Mouse (Mus musculus): ENCODE measurements around the gene Dusp22. TPM values are rescaled to one million over a fixed set of nuclear protein-coding genes. Genes with fewer than 3 reads are reported as not detected.
A peak's percentile ranks its signal among the peaks of the same experiment; 100 is the strongest.

Dusp22 gene
- polyA plus RNA-seq, 1 experiment = 26.7 TPM

GRCm38 (mm10) chr13:30747504-30747903 is 87.7 kb downstream of the Dusp22 start:
- no peak for DNase-seq (ENCODE audit: extremely low spot score in 1 of 2, low spot score in 1 of 2)

DNA sequence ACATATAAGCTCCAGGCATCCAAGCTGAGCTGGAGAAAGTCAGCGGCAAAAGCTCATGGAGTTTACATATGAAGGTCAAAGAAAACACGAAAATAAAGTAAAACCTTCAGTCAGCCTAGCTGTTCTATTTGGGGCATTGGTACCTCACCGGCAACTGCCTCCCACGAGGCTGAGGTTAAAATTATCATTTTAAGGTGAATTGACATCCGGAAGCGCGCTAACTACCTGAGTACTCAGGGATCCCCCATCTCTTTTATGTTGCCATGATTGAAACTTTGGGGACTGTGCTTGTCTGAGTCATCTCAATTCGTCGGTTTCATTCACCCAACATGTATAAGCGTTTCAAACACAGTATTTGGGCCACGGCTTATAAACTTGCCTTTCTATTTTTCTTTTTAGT is 88.5 kb downstream of the Dusp22 start:
- DNase-seq (ENCODE audit: extremely low spot score in 1 of 2, low spot score in 1 of 2) = no peak

- DNase-seq (ENCODE audit: extremely low spot score in 1 of 2, low spot score in 1 of 2) = peak in 1 of 2 experiments; percentile 19
Measured at GRCm38 (mm10) chr13:30749021-30749556, 89.3 kb downstream of the Dusp22 start, which contains the start of gene Irf4. TSS of gene Irf4 (plus strand) at chr13:30749226.

GRCm38 (mm10) chr13:30749557-30750141 is 89.8 kb downstream of the Dusp22 start:
- no peak for DNase-seq (ENCODE audit: extremely low spot score in 1 of 2, low spot score in 1 of 2)

DNA sequence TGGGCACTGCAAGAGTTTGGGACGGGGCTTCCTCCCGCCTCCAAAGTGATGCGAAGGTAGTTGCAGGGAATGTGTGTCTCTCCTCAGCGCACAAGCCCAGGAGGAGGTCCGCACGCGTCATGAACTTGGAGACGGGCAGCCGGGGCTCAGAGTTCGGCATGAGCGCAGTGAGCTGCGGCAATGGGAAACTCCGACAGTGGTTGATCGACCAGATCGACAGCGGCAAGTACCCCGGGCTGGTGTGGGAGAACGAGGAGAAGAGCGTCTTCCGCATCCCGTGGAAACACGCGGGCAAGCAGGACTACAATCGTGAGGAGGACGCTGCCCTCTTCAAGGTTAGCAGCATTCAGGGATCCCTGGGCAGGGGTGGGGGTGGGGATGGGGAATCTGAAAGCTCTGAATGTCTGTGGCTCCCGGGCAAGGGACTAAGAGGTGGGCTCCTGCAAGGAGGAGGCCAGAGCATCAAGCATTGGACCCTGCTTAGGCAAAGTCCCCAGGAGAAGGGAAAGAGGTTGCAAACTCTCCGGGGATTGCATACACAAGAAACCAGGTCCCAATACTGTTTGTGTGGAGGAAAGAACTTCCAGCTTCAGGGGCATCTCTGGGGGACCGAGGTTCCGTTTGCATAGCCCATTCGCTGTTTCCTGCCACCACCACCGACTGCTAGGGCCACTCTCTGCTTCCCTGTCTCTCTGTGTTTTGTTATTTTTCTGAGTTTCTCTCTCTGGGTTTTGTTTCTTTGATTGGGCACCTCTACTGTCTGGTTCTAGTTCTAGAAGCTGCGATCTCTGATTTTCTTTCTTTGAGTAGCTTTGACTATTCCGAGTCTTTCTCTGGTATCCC is 90.9 kb downstream of the Dusp22 start:
- no peak for DNase-seq (ENCODE audit: extremely low spot score in 1 of 2, low spot score in 1 of 2)

- no peak for DNase-seq (ENCODE audit: extremely low spot score in 1 of 2, low spot score in 1 of 2)
Measured at GRCm38 (mm10) chr13:30751304-30751580, 91.4 kb downstream of the Dusp22 start.

DNA sequence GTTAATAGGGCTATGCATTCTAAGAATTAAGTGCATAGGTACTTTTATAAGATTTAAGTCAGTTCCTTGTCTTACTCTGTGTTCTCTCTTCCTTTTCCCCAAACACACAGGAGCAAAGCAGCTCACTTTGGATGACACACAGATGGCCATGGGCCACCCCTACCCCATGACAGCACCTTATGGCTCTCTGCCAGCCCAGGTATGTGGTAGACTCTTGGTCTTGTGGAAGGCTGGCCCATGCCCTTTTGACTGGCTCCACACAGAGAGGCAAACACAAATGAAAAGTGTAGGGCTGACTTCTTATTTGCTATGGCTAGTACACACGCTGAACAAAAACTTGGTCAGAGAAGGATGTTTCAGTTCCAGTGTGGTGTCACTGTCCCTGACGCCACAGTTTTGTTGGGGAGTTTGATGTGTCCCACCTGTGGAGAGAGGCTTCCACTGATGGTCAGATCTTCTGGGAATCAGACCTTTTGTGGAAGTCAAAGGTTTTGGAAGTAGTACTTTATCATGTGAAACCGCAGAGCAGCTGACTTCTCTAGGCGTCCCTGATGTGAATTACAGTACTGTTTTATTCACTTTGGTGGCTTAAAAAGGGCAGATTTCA is 92.9 kb downstream of the Dusp22 start:
- no peak for DNase-seq (ENCODE audit: extremely low spot score in 1 of 2, low spot score in 1 of 2)

GRCm38 (mm10) chr13:30753441-30753840 is 93.6 kb downstream of the Dusp22 start:
- DNase-seq (ENCODE audit: extremely low spot score in 1 of 2, low spot score in 1 of 2) = no peak

GRCm38 (mm10) chr13:30754066-30754465 is 94.3 kb downstream of the Dusp22 start:
- no peak for DNase-seq (ENCODE audit: extremely low spot score in 1 of 2, low spot score in 1 of 2)

DNA sequence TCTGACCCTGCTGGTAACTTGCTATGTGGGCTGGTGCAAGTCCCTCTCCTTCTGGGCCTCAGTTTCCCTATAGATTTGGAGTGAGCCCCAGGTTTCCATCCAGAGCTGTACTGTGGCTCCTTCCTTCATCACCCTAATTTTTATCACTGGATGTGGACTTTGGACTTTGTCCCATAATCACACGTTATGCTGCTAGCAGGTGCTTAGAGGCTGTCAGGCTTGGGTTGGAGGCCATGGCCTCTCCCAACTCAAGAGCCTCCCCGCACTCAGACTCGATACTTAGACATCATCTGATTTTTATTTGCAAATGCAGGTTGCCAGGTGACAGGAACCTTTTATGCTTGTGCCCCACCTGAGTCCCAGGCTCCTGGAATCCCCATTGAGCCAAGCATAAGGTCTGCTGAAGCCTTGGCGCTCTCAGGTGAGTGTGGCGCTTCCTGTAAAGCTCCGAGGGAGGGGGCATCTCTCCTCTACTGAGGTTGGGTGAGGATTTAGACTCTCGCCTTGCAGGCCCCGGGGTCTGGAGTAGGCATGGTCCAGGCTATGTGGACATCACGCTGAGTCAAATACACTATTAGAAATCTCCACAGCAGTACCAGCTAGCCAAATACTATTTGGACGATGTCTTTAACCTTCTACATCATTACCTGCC is 95.2 kb downstream of the Dusp22 start:
- DNase-seq (ENCODE audit: extremely low spot score in 1 of 2, low spot score in 1 of 2) = no peak

- DNase-seq (ENCODE audit: extremely low spot score in 1 of 2, low spot score in 1 of 2) = no peak
Measured at GRCm38 (mm10) chr13:30755577-30755976, 95.8 kb downstream of the Dusp22 start.

DNA sequence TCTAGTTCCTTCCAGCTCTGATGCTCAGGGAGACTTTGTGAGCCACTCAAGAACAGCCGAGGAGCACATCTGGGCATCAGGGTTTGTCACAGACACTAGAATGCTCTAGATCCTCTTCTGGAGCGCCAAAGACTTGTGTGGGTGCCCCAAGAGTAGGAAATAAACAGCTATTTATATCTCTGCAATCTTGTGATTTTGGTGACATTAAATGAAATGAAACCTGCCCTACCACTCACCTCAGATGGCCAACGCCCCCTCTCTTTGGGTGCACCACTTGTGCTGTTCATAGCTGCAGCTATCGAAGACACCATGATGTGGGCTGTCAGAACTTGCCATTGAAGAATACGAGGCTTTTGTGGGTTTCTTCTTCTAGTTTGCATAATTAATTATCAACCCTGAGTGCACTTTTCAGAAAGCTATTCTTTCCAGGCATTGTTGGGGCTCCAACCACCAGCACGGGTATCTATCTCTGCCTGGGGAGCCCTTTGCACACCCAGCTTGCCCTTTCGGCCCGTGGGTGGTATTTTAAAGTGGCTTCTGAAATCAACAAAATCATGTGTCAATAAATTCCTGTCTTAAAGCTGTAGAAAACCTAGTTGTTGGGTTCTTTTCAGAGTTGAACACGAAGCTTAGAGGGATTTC is 96.3 kb downstream of the Dusp22 start:
- no peak for DNase-seq (ENCODE audit: extremely low spot score in 1 of 2, low spot score in 1 of 2)

GRCm38 (mm10) chr13:30757264-30757900 is 97.6 kb downstream of the Dusp22 start:
- DNase-seq (ENCODE audit: extremely low spot score in 1 of 2, low spot score in 1 of 2) = no peak

DNA sequence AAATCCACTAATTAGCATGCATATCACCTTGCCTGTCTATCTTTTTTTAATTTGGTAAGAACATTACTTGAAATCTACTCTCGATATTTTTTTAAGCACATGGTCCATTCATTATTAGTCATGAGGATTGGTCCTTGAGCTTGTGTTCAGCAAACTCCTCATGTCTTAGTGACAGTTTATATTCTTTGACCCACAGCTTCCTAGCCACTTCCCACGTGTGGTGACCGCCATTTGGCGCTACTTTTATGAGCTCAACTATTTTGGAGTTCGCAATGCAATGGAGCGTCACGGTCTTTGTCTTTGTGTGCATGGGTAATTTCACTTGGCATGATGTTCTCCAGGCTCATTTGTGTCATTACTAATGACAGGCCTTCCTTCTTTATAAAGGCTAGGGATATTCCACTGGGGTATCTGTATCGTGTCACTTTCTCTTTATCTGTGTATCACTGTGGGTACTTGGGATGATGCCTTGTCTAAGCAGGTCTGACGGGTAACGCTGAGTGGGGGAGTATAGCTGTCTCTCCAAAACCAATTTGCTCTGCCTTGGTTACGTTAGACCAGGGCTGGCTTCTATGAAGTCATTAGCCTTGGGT is 99.1 kb downstream of the Dusp22 start:
- no peak for DNase-seq (ENCODE audit: extremely low spot score in 1 of 2, low spot score in 1 of 2)

DNA sequence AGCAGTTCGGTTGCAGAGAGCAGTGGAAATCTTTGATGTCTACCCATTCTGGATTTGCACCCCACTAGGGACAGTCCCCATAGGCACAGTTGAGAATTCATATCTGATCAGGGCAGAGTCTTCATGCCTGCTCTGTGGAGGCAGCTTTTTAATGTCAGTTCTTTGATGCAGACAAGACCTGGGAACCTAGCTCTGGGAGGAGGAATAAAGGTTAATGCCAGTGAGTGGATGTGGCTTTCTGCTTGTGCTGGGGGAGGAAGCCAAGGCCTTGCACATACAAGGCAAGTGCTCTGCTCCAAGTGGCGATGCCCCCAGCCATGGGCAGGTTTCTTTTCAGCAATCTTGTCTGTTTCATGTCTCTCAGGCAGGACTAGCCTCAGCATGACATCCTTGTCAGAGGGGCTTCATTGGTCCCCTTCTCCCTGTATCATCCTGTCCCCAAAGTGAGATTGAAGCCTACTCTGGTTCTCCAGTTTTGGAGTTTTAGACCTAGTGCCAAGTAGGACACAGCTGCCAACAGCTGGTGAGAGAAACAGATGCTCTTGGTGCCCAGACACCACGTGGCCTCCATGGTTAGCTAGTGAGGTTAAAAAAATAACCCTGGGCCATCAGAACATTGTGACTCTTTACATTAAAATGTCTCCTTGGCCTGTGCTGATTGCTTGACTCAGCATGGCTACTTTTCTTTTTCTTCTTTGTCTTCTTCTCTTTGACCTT is 100.7 kb downstream of the Dusp22 start:
- DNase-seq (ENCODE audit: extremely low spot score in 1 of 2, low spot score in 1 of 2) = no peak

All from frontal cortex, adult 2 months (tissue).